Mouse (Mus musculus): ENCODE results near the gene Zfp366. TPM values are rescaled to one million over a fixed set of nuclear protein-coding genes. Genes with fewer than 3 reads are reported as not detected.

The Zfp366 gene
- polyA plus RNA-seq, 1 experiment, result 0.82 TPM

DNA sequence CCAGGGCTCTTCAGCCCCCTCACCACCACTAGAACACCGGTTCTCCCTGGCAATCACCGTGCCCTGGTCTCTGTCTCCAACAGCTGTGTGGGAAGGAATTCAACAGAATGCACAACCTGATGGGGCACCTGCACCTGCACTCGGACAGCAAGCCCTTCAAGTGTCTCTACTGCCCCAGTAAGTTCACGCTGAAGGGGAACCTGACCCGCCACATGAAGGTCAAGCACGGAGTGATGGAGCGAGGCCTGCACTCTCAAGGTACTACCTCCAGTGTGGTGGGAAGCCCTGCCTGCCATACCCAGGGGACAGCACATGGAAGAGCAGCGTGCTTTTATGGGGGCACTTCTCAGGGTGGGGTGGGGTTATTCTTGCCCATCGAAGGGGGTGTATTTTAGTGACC is 59.2 kb downstream of the Zfp366 start:
- 86% methylated on average over 9 of the region's 9 CpGs for WGBS
- DNase-seq (ENCODE audit: low read depth, low spot score), result no peak

DNA sequence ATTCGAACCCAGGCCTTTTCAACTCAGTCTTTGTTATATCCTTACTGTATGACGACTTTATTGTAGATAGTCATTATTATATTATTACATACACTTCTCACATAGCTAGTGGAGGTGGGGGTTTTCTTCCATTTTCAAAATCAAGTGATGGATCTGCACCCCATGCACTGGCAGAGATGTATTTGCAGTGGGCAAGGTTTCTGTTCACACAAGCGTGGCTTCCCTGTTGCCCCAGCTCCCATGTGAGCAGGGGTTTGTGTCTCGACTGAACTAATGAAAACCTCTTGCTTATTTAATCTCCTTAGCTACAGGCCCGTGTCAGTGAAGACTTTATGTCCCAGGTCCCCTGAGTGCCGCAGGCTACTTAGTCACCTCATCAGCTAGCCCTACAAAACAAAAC is 59.8 kb downstream of the Zfp366 start:
- 73% methylated on average over 6 of the region's 6 CpGs for WGBS
- DNase-seq (ENCODE audit: low read depth, low spot score), result no peak

DNA sequence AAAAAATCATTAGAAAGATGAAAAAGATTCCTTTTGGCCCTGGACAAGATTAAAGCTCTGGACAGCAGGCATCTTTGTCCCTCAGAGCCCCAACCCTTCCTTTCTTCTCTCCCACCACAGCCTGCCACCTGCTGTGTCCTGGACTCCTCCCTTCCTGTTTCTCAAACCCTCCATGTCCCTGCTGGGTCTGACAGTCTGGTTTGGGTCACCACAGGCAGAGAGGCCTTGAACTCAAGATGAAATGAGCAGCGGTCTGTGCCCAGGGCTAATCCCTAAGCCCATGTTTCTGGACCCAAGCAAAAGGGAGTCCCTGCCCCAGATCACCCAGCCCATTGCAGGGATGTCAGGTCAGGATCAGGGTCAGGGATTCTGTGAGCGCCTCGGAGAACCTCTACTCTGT is 60.3 kb downstream of the Zfp366 start:
- DNase-seq (ENCODE audit: low read depth, low spot score), result no peak
- WGBS, result 79% methylated on average over 3 of the region's 3 CpGs

DNA sequence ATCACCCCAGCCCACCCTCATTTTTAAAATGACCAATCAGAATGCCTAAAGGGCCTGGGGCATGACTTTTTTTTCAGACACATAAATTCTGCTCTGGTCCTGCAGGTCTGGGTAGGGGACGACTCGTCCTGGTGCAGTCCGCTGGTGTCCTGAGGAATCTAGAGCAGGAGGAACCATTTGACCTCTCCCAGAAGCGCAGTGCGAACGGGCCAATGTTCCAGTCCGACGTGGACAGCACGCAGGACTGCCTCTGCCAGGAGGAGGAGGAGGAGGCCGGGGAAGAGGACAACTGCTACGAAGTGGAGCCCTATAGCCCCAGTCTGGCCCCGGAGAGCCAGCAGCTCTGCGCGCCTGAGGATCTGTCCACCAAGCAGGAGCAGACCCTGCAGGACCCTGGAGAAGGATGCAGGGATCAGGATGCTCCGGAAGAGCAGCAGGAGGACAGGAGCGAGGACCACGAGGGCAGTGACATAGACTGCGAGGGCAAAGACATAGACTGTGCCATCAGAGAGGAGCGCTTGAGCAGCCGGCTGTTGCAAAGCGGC is 61.4 kb downstream of the Zfp366 start:
- no peak for DNase-seq (ENCODE audit: low read depth, low spot score)
- 86% methylated on average over 21 of the region's 21 CpGs for WGBS

DNA sequence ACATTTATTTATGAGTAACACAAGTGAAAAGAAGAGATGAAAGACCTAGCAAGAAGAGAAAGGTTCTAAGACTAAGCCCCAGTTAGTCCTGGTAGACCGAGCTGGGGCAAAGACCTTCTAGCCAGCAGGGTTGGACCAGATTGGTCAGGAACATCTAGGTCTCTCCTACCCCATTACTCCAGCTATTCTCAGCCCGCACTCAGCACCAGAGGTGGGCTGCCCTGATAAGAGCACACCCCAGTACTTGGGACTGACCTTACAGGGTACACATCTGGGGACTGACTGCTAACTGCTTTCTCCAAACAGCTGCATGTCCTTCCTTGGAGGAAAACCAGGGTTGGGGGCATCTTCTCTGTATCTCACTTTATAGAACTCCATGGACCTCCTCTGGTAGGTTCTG is 66.2 kb downstream of the Zfp366 start:
- no peak for DNase-seq (ENCODE audit: low read depth, low spot score)
- WGBS, result 93% methylated on average over 2 of the region's 2 CpGs

DNA sequence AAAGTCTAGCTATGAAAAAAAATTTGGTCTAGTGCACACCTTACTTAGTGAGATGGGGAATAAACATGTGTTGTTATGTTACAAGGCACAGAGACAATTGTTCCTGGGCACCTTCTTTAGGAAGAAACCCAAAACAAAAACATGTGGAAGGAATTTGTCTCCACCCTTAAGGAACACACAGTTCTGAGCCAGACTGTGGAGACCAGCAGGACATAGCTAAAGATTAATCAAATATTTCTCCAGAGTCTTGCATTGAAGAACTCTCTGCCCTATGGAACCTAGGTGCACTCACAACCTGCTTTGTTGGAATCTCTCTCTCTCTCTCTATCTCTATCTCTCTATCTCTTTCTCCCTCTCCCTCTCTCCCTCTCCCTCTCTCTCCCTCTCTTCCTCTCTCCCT is 69.6 kb downstream of the Zfp366 start:
- DNase-seq (ENCODE audit: low read depth, low spot score), result no peak

DNA sequence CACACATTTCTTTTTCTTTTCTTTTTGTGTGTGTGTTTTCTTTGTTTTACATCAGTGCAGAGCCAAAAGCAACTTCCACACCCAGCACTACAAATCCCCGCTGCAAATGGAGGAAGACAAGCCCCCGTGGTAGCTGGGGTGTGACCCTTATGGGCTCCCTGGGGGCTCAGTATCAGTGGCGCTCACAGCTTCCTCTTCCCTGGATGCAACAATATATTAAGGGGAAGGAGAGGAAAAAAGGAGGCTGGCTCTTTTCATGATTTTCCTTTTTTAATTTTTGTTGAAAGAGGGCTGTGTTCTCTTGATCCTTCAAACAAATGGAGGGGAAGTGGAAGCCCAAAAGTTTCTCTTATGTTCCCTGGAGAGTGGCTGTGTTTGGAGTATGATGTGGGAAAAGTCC is 70.2 kb downstream of the Zfp366 start:
- no peak for DNase-seq (ENCODE audit: low read depth, low spot score)
- WGBS, result 36% methylated on average over 3 of the region's 3 CpGs

DNA sequence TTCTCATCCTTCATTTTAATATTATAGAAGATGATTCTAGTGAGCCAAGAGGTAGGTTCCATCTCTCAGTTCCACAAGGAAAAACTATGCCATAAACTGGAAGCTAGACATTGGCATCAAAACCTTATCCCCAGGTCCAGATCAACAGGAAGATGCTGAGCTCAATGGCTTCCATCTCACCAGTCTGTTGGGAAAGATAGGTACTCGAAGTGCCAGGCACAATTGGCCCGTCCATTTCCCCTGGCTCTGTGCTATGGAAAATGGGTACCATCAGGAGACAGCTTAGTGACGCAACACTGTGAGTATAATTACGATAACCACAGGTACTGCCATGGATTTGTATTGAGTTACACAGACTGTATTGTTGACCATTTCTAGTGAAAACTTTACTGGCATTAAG is 72.3 kb downstream of the Zfp366 start:
- WGBS, result 88% methylated on average over 4 of the region's 4 CpGs
- DNase-seq (ENCODE audit: low read depth, low spot score), result no peak

DNA sequence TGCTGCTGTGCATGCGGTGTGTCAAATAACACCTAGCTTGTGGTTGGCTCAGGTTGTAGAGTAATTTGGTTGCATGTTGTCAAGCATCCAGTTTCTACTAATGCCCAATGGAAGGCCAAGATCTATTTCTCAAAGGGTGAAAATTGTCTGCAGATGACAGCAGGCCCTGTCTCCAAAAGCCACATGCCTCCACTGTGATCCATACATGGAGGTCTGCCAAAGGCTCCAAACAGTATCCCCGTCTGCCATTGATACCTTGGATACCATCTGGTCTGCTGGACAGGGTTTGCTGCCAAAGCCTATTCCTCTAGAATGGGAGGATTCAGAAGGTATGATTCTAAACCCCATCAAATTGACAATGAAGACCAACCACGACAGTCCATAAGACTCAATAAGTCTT is 74.1 kb downstream of the Zfp366 start:
- WGBS, result 93% methylated on average over 3 of the region's 3 CpGs

DNA sequence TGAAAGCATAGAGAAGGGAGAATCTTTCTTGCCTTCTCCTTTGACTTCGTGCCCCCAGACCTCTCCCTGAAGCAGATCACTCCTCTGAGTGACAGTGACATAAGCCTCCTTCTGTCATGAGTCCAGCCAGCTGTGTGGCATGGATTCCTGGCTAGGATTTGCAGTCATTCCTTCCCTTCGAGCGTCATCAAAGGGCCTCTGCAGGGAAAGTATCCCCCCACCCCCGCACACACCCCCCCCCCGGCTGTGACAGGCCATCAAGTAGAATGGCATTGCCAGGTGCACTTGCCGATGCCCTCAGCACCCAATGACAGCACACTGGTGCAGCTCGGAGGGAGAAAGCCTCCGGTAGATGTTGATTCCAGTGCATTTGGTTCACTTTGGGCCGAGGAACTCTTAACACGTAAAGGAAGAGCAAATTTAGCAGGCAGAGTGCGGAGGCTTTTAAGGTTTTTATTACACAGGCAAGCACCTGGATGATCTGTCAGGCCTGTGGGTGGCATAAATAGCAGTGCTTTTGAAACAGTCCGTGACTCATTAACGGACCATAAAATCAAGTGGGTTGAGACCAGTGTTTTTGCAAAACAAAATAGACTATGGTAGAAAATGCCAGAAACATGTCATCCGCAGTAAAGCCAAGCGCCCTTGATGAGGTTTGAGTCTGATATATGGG is 75.0 kb downstream of the Zfp366 start:
- no peak for DNase-seq (ENCODE audit: low read depth, low spot score)
- WGBS, result 35% methylated on average over 15 of the region's 15 CpGs

More for the DNA sequence above, 74.1 kb downstream of the Zfp366 start:
- no peak for DNase-seq (ENCODE audit: low read depth, low spot score)

DNA sequence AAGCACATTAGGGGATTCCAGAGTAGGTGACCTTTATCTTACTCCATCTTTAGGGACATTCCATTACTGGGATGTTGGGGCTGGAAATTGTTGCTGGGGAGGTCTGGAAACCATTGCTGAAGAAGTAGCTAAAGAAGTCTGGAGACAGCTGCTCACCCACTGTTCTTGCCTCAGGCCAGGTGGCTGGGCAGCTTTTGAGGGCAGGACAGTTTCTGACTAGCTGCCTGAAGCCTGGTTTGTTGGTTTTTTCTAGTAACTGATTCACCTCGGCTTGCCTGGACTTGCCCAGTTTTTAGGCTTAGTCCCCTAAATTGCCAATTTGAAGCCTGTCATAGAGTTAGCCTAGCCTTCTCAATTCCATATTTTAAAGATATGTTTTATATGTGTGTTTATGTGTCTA is 77.8 kb downstream of the Zfp366 start:
- WGBS, result 64% methylated on average over 1 of the region's 1 CpGs
- no peak for DNase-seq (ENCODE audit: low read depth, low spot score)

DNA sequence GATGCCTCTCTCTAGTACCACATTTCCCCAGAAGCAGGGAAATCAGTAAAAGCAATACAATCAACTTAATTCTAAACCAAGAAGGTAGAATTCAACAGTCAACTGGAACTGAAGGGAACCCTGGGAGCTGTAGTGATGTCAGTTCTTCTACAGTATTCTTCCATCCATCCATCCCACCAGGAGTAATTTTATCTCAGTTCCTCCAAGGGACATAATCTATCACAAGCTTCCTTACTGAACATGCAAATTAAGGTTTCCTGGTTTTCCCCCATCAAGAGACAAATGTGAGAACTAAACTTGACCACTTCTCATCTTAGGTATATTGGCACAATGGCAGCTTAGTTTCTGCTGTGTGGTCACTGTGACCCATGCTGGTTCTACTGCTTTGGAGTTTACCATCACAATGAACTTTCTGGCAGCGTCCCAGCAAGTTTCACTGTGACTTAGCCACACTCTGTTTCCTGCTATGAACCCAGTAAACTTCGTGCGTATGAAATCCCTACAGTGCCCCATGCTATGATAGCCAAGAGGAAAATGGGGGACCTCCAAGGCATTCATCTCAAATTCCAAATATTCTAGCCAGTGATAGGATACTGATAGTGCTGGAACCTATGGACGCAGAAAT is 78.6 kb downstream of the Zfp366 start:
- DNase-seq (ENCODE audit: low read depth, low spot score), result no peak
- 64% methylated on average over 4 of the region's 4 CpGs for WGBS

DNA sequence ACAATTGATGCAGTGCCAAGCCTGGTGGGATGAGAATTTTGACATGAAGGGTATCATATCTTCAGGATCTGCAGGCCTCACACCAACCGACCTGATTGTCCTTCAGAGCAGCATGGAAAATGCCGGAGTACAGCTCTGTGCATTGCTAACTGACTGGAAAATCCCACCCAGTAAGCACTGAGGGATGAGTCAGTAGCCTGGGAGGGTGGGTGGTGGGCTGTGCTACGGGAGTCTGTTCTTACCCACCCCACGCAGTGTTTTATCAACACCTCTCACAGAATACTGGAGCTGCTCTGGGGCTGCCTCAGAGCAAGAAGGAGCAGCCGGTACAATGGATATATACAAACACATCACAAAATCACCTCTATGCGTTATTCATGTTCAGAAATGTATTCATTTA is 79.9 kb downstream of the Zfp366 start:
- DNase-seq (ENCODE audit: low read depth, low spot score), result no peak
- 81% methylated on average over 6 of the region's 6 CpGs for WGBS

DNA sequence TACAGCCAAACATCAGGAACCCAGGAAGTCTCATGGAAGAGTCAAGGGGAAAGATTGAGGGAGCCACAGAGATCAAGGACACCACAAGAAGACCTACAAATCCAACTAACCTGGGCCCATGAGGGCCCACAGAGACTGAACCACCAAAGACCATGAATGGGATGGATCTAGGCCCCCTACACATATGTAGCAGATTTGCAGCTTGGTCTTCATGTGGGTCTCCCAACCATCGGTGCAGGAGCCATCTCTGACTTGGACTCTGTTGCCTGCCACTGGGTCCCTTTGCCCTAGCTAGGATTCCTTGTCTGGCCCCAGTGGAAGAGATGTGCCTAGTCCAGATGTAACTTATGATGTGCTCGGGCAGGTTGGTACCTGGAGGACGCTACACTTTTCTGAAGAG is 87.4 kb downstream of the Zfp366 start:
- 94% methylated on average over 3 of the region's 3 CpGs for whole genome bisulfite sequencing
- DNase-seq (ENCODE audit: low read depth, low spot score), result no peak

DNA sequence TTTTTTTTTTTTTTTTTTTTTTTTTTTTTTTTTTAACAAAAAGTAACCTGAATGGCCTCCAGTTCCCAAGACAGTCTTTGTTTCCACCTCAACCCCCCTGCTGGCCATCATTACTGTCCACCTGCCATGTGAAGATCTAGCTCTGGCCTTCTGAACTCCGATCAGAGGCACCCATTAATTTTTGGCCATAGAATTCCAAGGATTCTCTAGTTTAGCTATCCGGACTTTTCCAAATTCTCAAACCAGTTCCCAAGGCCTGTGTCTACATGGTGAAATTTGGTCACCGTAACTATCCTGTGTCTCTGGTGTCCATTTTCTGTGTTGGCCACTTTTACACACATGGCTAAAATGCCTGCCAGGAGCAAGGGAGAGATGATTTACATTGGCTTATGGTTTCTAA is 92.9 kb downstream of the Zfp366 start:
- 97% methylated on average over 3 of the region's 3 CpGs for WGBS
- no peak for DNase-seq (ENCODE audit: low read depth, low spot score)

DNA sequence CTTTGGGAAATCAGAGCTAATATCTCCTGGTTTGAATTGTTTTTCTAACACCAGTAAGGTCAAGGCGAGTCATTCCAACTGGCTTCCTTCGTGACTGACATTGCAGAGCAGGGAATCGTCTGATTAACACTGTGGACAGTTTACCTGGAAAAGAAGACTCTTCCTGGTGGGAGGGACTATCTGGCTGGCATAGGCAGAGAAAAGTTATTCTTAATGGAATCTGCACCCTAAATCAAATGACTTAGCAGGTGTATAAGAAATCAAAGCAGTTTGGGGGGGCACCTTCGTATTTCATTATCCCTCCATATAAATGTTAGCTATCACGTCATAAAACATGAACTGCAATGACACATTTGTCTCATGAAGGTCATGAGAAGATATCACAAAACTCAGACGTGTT is 93.9 kb downstream of the Zfp366 start:
- DNase-seq (ENCODE audit: low read depth, low spot score), result no peak
- 66% methylated on average over 6 of the region's 6 CpGs for WGBS

DNA sequence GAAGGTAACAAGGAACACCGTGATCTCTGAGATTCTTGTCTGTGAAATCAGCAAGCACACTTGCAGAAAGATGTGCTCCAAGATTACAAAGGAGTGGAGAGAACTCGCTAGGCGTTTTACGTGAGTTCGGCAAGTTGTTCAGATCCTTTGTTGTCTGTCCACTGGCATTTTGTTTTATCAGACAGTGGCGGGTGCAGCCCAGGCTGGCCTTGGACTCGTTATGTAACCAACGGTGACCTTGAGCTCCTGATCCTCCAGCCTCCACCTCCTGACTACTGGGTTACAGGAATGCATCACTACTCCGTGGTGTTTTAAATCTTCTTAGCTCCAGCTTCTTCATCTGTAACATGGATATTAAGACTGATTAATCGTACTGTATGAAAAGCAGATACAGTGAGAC is 94.7 kb downstream of the Zfp366 start:
- 46% methylated on average over 10 of the region's 10 CpGs for WGBS
- DNase-seq (ENCODE audit: low read depth, low spot score), result no peak

DNA sequence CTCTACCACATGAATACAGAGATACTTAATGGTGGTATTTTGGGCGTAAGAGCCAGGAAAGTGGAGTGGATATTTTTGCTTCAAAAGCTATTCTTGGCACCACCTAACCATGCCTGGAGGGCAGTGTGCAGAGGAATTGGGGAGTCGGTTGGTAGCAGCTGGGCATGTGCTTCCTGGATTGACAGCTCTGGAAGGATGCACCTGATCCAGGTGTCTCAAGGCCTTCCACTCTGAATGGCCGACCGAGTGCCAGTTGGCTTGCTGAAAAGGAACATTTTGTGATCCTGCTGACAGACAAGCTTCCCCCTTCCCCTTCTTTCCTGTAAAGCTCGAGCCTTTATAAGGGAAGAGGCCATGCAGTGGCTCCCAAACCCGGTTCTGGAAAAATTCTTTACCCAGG is 98.3 kb downstream of the Zfp366 start:
- 63% methylated on average over 6 of the region's 6 CpGs for WGBS
- no peak for DNase-seq (ENCODE audit: low read depth, low spot score)

DNA sequence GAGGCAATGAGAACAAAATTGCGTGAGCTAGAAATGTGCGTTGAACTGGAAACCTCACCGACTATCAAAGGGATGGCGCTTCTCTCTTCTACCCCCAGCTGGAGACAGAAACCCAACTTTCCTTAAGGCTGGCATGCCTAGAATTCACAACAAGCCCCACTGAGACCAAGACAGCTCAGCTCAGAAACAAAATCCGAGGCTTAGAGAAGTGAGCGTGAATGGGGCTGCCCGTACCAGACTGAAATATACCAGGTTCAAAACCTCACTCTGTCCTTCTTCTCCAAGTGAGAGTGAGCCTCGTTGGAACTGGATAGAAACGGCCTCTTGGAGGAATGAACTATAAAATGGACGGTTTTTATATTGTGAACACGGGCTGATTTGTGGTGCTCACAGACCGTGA is 99.3 kb downstream of the Zfp366 start:
- WGBS, result 91% methylated on average over 12 of the region's 12 CpGs
- DNase-seq (ENCODE audit: low read depth, low spot score), result no peak

DNA sequence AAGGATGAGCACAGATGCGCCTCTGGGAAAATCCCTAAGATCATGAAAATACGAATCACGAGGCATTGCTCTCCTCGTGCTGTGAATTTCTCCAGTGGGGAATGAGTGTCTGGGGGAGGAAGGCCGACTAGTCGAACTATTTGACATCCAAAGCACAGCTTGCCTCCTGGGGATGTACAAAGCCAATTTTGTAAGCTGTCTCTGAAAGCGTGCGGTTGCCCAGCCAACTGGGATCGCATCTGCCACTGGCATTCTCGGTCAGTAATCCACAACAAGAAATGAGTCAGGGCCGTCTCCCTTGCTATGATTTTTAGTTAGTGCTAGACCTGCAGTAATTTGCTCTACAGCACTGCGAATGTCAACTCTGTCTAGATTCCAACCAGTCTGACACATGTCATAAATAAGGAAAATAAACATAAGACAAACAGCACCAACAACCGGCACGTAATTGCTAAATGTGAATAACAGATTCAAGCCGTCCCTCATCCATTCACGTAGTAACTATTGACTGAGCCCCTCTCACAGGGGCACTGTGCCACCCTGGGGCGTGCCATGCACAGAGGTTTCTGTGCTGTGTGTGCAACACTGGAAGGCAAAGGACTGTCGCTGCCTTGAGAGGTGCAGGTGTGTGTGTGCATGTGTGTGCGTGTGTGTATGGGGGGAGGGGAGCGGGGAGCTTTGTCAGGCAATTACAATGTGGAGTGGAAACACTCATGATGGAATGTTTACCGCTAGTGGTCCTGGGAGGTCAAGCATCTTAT is 100.0 kb downstream of the Zfp366 start:
- whole genome bisulfite sequencing, result 83% methylated on average over 21 of the region's 21 CpGs
- DNase-seq (ENCODE audit: low read depth, low spot score), result no peak

DNA sequence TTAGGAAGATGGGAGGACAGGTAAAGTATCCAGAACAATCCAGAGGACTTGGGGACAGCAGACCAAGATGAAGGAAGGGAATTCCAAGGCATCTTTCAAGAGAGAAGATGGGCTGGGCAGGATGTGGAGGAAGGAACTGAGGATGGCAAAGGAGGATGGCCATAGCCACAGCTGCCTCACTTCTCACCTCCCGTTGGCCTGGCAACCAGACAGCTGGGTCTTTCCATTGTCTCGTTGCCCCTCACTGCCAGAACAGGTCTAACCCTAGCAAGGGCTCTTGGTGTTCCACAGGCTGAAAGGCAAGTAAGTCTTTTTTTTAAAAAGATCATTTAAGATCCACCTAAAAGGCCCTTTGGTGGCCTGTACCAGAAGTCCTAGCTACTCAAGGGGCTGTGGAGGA is 100.6 kb downstream of the Zfp366 start:
- 55% methylated on average over 2 of the region's 2 CpGs for WGBS
- DNase-seq (ENCODE audit: low read depth, low spot score), result no peak
